Mouse (Mus musculus) liver, postnatal 0 days (tissue): ENCODE measurements around the gene Aff3. TPM values are rescaled to one million over a fixed set of nuclear protein-coding genes. Genes with fewer than 3 reads are reported as not detected.

Experiments used
- ATAC-seq: fragments of 200-750 bp; cut with Nextera tagmentation; 2 replicates; pipeline ENCODE4 v1.8.0; 2017; ENCODE audit warnings: mild to moderate bottlenecking, moderate library complexity
- DNase-seq: peaks from one replicate; pipeline ENCODE4 v3.0.0-alpha.2; 2016
- H3K27ac ChIP-seq: fragments of 300-500 bp; sonication (generic); 2 replicates; pipeline ENCODE4 v1.5.1; 2014; ENCODE audit warnings: antibody characterized with exemption, moderate library complexity, mild to moderate bottlenecking, low read depth
- H3K27me3 ChIP-seq: fragments of 300-500 bp; sonication (generic); 2 replicates; pipeline ENCODE4 v1.6.1; 2014; ENCODE audit warnings: low read length, control low read depth, mixed read lengths; ENCODE audit not compliant: insufficient read depth
- H3K36me3 ChIP-seq: fragments of 300-500 bp; sonication (generic); replicated peaks from 2 replicates; pipeline ENCODE4 v1.6.1; 2014; ENCODE audit warnings: mild to moderate bottlenecking, control low read depth, low read length, moderate library complexity, mixed read lengths; ENCODE audit not compliant: insufficient read depth
- H3K4me1 ChIP-seq: fragments of 300-500 bp; sonication (generic); 2 replicates; pipeline ENCODE4 v1.6.1; 2014; ENCODE audit warnings: antibody characterized with exemption, mild to moderate bottlenecking, control low read depth; ENCODE audit not compliant: insufficient read depth
- H3K4me2 ChIP-seq: fragments of 300-500 bp; sonication (generic); 2 replicates; pipeline ENCODE4 v1.6.1; 2014; ENCODE audit warnings: low read depth, mild to moderate bottlenecking, low read length, moderate library complexity, mixed read lengths
- H3K4me3 ChIP-seq: fragments of 300-500 bp; sonication (generic); 2 replicates; pipeline ENCODE4 v1.5.1; 2014; ENCODE audit warnings: low read depth, low read length
- H3K9ac ChIP-seq: fragments of 300-500 bp; sonication (generic); replicated peaks from 2 replicates; pipeline ENCODE4 v1.6.1; 2014; ENCODE audit warnings: mild to moderate bottlenecking, moderate library complexity
- H3K9me3 ChIP-seq: fragments of 300-500 bp; sonication (generic); 2 replicates; pipeline ENCODE4 v1.6.1; 2016; ENCODE audit warnings: mild to moderate bottlenecking, control low read depth, low read length, mixed read lengths
- CTCF ChIP-seq: sonication (generic); IDR thresholded peaks from 2 replicates; pipeline ENCODE4 v1.5.1; 2016; ENCODE audit warnings: antibody characterized with exemption, low read depth
- EP300 ChIP-seq: IDR thresholded peaks from 2 replicates; pipeline ENCODE4 v1.6.1; 2016; ENCODE audit warnings: antibody characterized with exemption, low read depth, mild to moderate bottlenecking
- WGBS: fragments of 180-500 bp; shearing (Covaris S2); extraction: QIAGEN DNeasy Blood & Tissue Kit; methylation state at CpG from one replicate; pipeline ENCODE4 v1.1.7; 2014; ENCODE audit not compliant: insufficient replicate concordance; 5-methylcytosine and 5-hydroxymethylcytosine counted together
- polyA plus RNA-seq: library from polyadenylated mRNA; unstranded; fragments of >200 nt; fragmentation: Nextera tagmentation; extraction: Ambion mirVana; gene quantifications from 2 replicates; pipeline ENCODE4 v1.2.1, GENCODE M21; 2015

Aff3 gene
- polyA plus RNA-seq, 1 experiment from 2014 or later, result 1.1 TPM

DNA sequence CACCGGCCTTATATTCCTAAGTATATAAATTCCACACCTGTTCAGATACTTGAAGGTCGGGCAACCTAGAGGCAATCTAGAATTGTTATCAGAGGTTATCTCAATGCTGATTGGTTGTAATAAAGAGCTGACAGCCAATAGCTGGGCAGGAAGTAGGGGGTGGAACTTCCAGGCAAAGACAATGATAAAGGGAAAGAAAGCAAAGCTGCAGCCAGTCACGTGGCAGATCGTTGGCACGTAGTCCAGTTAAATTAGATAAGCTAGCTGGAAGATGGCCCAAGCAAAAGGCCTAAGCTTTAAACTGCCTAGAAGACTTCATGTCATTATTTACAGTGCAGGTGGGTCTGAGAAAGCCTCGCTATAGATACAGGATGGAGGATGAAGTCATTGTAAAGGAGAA, 531.8 kb downstream of the Aff3 start:
- no peak overlapping the region for H3K9ac ChIP-seq

DNA sequence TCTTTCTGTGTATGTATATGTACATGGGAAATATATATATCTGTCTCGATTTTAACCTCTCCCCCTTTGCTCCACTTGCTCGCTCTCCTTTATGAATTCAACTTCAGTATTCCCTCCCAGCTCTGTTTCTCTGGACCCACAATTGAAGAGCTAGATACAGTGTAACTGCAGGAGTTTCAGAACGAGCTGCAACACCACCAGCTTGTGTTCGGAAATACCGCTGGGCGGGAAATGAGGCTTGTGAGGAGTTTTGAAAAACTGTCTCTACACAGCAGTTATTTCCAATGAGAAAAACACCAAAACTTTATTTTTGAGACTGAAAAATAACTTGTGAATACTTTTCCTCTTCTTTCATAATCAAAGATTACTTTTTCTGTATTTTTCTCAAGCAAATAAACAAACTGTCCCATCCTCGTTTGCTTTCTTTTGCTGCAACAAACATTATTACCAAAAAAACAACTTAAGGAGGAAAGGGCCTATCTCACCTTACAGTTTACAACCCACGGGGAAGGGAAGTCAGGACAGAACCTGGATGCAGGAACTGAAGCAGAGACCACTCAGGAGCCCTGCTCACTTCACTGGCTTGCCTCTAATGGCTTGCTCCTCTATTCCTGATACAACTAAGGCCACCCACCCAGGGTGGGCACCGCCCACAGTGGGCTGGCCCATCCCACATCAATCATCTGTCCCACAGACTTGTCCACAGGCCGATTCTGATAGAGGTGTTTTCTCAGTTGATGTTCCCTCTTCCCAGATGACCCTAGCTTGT, 533.9 kb downstream of the Aff3 start:
- TF ChIP-seq EP300 (no peak), CTCF (no peak)
- 47% methylated on average over 10 of the region's 10 CpGs for WGBS
- peak overlapping the region; percentile 87 for H3K4me3 ChIP-seq
- no peaks in the 10 kb centered on the region for H3K9me3 ChIP-seq
- DNase-seq, result peak; percentile 71
- peak overlapping the region; percentile 85 for H3K4me2 ChIP-seq
- peak overlapping the region; percentile 89 for H3K9ac ChIP-seq
- ATAC-seq, result no peak
- H3K4me1 ChIP-seq, result peaks cover 17% of the 10 kb centered on the region
- no peaks in the 10 kb centered on the region for H3K36me3 ChIP-seq
- peak overlapping the region; percentile 96 for H3K27ac ChIP-seq
- no peaks in the 10 kb centered on the region for H3K27me3 ChIP-seq

More for the DNA sequence above, 531.8 kb downstream of the Aff3 start:
- H3K36me3 ChIP-seq, result no peaks in the 10 kb centered on the region
- H3K4me2 ChIP-seq, result no peak overlapping the region
- TF ChIP-seq CTCF (no peak), EP300 (no peak)
- WGBS, result 54% methylated on average over 6 of the region's 6 CpGs
- ATAC-seq (no peak), DNase-seq (no peak)
- no peaks in the 10 kb centered on the region for H3K9me3 ChIP-seq
- H3K27me3 ChIP-seq, result no peaks in the 10 kb centered on the region
- H3K27ac ChIP-seq, result no peak overlapping the region
- peaks cover 12% of the 10 kb centered on the region; the same call in 1 of the 2 replicates for H3K4me1 ChIP-seq
- H3K4me3 ChIP-seq, result no peak overlapping the region

DNA sequence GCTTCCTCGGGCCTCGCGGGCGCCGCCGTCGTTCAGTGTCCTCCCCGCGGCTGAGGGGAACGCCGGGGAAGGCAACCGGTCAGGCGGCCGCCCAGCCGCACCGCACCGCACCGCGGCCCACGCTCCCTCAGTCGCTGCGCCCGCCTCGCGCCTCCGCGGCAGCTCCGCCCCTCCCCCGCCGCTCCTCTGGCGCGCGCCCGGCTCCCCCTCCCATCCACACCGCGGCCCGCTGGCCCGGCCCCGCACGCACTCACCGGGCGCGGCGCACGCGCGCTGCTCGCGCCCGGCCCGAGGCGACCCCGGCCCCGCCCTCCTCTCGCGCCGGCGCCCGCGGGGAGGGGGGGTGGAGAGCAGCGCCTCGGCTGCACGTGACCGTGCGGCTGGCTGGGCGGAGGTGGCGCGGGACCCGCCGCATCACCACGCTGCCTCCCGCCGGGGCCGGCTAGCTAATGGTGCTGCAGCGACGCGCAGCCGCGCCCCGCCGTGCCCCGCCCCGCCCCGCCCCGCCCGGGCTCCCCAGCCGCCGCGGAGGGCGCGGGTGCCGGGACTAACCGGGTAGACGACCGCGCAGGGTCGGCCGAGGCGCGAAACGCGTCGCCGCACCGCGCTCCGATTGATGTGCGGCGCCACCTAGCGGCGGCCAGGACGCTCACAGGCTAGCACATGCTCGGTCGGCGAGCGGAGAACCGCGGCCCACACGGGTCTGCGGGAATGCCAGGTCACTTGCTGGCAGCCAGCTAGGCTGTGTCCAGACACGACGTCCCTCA, 535.1 kb downstream of the Aff3 start, which contains the start of gene Rev1:
Gene Rev1, minus strand, starts transcription at position 301 of the 767 bp plus-strand sequence.
- no peaks in the 10 kb centered on the region for H3K36me3 ChIP-seq
- whole genome bisulfite sequencing, result under 1% methylated on average over 73 of the region's 122 CpGs
- ATAC-seq, result peak; percentile 90
- H3K9ac ChIP-seq, result peak within 1 kb of the TSS; percentile 89
- peak within 1 kb of the TSS; percentile 85 for H3K4me2 ChIP-seq
- TF ChIP-seq EP300 (no peak), CTCF (peak; percentile 97)
- H3K27me3 ChIP-seq, result no peaks in the 10 kb centered on the region
- H3K9me3 ChIP-seq, result no peaks in the 10 kb centered on the region
- peak within 1 kb of the TSS; percentile 96 for H3K27ac ChIP-seq
- peaks cover 21% of the 10 kb centered on the region for H3K4me1 ChIP-seq
- H3K4me3 ChIP-seq, result peak within 1 kb of the TSS; percentile 87
- DNase-seq, result peak; percentile 94

DNA sequence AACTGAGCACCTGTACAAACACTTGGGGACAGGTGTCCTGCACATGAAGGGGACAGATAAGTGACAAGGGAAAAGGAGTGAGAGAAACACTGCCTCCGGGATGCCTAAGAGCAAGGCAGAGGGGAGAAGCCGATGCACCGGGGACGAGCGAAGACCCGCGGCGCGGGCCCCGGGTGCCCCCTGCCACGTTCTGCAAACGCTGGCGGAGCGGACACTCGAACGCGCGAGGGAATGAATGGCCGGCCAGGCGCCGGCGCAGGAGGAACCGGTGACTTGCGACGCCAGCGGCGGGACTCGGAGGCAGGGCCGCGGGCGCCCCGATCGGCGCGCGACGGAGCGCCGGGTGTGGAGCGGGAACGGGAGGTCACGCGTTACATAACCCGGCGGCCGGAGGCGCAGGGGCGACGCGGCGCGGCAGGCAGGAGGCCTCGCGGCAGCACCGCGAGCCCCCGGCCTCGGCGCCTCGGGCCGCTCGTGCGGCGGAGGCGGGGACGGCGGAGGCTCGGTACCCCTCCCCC, 535.8 kb downstream of the Aff3 start:
- Histone ChIP-seq H3K9ac (peak overlapping the region; percentile 89), H3K4me3 (peak overlapping the region; percentile 87), H3K4me1 (peaks cover 23% of the 10 kb centered on the region), H3K27me3 (no peaks in the 10 kb centered on the region), H3K4me2 (peak overlapping the region; percentile 85), H3K36me3 (no peaks in the 10 kb centered on the region), H3K27ac (peak overlapping the region; percentile 96), H3K9me3 (no peaks in the 10 kb centered on the region)
- TF ChIP-seq EP300 (no peak), CTCF (no peak)
- peak; percentile 30 for ATAC-seq
- peak; percentile 72 for DNase-seq
- under 1% methylated on average over 35 of the region's 68 CpGs for WGBS

Other genes with a start within 250 kb of the Aff3 start
- 0.01 TPM in 1 of 2 replicates, not detected in the other for gene Lonrf2, start 171.8 kb upstream of the Aff3 start, polyA plus RNA-seq
- 0.17 and 0.33 TPM in 2 replicates for gene Chst10, start 233.2 kb upstream of the Aff3 start, polyA plus RNA-seq